Mouse (Mus musculus) heart, postnatal 25 days (tissue): ENCODE measurements around the gene Mrpl12. TPM values are rescaled to one million over a fixed set of nuclear protein-coding genes. Genes with fewer than 3 reads are reported as not detected.
"Not testable (repeated sequence)": the region's sequence is repeated elsewhere in the genome, so short reads cannot be mapped to it uniquely, and the experiment has no call there.

Experiments used
- DNase-seq: peaks from one replicate; pipeline ENCODE4 v3.0.0; 2022; ENCODE audit warnings: low spot score
- intact Hi-C: fragments of 180-260 bp; cut with DNase I; formaldehyde crosslinking; loops from one replicate; pipeline ENCODE4 v1.15.1; 2025
- total RNA-seq, 2 experiments: library from RNA; stranded (reverse); gene quantifications; 2 replicates each; pipeline ENCODE4 v1.2.3; 2021

Gene Mrpl12
- total RNA-seq, 2 experiments from 2014 or later: 253 to 263 TPM

DNA sequence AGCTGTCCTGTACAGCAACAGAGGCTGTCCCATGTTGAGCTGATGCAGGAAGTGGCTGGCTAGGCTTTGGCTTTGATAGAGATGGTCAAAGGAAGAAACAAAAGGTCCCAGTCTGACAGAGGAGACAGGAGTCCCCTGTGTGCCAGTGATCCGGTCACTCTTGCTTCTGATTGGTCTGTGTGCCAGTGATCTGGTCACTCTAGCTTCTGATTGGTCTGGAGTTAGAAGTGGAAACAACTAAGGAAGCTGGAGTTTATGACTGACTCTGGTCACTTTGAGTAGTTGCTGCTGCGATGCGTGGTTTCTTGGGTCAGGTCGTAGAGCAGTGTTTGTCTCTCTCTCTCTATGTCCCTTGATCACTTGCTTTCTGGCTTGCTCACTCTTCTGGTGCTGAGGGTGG, 17.3 kb downstream of the Mrpl12 start:
- intact Hi-C loops: no loop called here

DNA sequence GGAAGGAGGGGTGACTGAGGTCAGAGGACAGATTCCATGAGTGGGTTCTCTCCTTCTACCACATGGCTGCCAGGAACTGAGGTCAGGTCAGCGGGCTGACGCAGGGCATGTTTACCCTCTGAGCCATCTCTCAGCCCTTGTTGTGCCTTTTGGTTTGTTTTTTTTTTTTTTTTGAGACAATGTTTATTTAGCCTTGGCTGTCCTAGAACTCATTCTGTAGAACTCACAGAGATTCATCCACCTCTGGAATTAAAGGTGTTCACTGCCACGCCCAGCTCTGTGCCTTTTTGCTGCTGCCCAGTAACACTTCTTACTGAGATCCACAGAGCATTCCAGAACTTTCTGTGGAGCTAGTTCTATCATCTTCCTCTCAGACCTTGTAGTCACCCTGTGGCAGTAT, 21.2 kb downstream of the Mrpl12 start:
- intact Hi-C loops: no loop called here
- DNase-seq: no peak

More for the DNA sequence above, 17.3 kb downstream of the Mrpl12 start:
- no peak for DNase-seq

DNA sequence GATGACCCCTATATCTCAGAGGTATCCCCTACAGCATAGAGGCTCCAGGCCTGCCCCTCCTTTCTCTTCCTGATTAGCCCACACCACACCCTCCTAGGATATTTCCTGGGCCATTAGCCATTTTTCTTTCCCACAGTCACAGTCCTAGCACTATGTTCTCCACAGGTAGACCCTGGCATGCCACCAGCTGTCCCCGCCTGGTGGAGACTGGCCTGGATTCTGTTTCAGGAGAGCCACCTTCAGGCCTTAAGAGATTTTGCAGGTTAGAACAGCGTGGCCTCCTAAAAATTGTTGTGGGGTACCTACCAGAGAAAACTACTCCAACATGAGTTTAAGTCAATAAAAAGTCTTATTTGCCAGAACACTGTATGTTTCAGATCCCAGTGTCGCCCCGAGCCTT, 22.5 kb downstream of the Mrpl12 start:
- no peak for DNase-seq
- intact Hi-C loops: no loop called here

DNA sequence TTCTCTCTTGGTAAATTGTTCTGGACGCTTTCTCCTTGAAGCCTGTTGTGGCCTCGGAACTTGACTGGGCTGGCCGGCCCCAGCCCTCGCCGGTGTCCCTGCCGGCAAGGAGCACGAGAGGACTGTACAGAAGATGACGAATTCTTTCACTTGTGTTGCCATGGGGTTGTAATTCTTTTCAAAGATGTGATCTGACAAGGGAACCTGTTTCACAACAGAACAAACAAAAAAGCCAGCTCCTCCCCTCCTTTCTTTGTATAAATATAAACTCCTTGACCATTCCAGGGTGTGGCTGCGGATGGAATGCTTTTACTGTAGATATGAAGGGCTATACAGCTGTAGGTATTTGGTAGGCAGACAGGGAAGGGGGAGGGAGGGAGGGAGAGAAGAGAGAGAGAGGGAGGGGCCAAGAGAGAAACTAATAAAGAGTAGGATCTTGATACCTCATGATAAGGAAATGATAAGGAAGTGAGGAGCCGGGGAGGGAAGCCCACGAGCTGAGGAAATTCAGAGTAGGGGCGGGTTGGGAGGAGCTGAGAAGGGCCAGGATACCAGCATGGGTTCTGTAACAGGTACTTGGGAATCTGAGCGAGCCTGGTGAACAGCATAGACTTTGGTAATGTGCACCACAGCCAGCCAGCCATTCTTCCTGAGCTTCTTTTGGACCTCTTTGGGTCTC, 23.3 kb downstream of the Mrpl12 start:
- no peak for DNase-seq

DNA sequence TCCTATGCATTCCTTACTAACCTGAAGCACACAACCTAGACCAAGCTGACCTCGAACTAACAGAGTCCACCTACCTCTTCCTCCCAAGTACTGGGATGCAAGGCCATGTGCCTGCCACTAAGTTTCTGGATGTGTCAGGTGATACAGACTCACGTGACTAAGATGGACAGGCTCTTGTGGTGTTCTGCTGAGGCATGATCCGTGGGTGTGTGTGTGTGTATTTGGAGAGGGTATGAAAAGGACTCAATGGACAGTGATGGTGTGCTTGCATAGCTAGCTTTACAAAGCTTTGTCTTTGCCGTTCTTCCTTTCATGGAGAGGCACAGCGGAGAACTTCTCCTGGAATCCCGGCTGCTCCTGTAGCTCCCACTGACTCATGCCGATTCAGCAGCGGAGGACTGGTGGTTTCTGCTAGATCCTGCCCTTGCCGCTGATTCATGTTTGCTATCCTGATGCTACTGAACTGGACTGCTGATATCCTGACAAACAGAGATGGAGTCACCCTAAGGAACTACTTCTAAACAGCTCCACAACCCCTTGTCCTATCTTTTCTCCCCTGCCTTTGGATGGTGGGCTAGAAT, 24.0 kb downstream of the Mrpl12 start:
- intact Hi-C loops: loop anchor here (2.0 kb wide), 1 partner anchor 20 kb away; no protein-coding TSS in a partner anchor
- no peak for DNase-seq

More for the DNA sequence above, 23.3 kb downstream of the Mrpl12 start:
- intact Hi-C loops: loop anchor here (2.0 kb wide), 1 partner anchor 19 kb away; no protein-coding TSS in a partner anchor

DNA sequence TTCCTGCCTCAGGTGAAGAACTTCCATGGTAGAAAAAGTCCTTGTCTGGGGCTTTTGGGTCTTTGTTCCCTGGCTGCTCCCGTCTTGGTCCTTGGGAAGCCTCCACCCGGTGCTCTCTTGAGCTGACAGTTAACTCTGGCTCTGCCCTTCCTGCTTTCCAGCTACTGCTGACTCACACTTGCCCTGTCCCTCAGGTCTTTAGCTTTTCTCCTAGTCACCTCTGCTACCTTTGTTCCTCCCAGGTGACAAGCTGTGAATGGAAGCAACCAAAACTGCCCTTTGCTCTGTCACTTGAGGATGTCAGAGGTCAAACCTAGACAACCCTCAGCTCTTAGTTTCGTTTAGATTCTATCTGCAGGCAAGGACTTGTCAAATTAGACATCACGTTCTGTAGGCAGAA, 25.5 kb downstream of the Mrpl12 start:
- no peak for DNase-seq
- intact Hi-C loops: loop anchor here (2.0 to 10.0 kb wide), 2 partner anchors 21 to 205 kb away; partner anchors contain the start of genes Cenpx and Lrrc45

DNA sequence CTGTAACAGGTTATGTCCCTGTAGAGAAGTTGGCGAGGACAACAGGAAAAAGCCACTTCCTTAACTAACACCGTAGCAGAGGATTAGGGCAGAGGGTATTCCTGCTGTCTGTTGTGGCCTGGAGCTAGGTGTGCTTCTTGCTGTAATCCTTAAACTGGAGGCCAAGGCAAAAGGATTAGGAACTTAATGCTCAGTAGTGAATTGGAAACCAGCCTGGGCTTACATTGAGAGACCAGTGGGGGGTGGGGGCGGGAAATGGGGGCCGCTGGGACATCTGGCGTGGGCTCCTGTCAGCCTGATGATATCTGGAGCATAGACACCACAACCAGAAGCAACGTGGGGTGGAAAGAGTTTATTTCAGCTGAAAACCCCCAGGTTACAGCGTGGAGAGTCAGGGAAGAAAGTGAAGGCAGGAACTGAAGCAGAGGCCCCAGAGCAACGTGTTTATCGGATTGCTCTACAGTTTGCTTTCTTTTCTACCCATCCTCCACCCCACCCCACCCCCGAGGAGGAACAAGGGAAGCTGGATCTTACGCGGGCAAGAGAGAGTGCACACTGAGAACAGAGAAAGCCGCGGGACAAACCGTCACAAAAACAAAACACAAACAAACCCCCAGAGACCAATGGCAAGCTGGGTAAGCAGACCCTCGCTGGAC, 26.1 kb downstream of the Mrpl12 start:
- DNase-seq: no peak
- intact Hi-C loops: loop anchor here (10.0 kb wide), 1 partner anchor 204 kb away; the partner anchor contains the start of genes Cenpx and Lrrc45

DNA sequence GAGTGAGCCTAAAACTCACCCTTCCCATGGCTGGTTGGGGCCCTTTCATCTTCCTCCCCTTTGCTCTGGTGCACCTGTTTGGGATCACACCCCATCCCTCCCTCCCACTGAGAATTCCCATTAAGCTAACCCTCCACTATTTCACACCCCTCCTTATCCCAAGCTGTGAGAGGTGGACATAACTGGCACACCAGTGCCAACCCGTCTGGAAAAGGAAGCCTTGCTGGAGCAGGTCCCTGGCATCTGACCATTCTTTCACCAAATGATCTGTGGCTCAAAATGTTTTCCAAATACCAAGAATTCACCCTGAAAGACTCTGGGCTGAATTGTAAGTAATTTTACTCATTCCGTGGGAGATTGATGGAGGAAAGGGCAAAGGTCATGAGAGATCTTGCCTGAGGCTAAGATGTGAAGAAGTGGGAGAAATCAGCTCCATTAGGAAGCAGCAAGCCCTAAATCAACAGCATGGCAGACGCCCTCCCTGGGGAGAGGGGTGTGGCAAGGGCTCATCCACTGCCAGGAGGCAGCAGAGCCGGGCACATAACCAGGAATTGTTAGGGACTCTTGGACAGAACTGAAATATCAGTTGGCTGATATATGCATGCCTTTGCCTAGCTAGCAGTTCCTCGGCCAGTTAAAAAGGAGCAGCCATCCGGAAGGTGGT, 28.5 kb downstream of the Mrpl12 start:
- DNase-seq: no peak
- intact Hi-C loops: loop anchor here (10.0 kb wide), 1 partner anchor 202 kb away; the partner anchor contains the start of genes Cenpx and Lrrc45

DNA sequence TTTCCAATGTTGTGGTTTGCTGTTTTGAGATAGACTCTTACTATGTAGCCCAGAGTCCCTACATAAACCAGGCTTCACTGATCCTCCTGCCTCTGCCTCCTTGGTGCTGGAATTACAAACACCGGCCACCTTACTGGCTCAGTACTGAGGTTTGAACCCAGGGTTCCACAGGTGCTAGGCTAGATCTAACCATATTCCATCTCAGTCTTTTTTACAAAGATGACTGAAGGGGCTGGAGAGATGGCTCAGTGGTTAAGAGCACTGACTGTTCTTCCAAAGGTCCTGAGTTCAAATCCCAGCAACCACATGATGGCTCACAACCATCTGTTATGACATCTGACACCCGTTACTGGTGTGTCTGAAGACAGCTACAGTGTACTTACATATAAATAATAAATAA, 29.8 kb downstream of the Mrpl12 start:
- DNase-seq: not testable (repeated sequence)
- intact Hi-C loops: loop anchor here (2.0 to 10.0 kb wide), 2 partner anchors 99 to 201 kb away; partner anchors contain the start of genes Cenpx and Lrrc45

DNA sequence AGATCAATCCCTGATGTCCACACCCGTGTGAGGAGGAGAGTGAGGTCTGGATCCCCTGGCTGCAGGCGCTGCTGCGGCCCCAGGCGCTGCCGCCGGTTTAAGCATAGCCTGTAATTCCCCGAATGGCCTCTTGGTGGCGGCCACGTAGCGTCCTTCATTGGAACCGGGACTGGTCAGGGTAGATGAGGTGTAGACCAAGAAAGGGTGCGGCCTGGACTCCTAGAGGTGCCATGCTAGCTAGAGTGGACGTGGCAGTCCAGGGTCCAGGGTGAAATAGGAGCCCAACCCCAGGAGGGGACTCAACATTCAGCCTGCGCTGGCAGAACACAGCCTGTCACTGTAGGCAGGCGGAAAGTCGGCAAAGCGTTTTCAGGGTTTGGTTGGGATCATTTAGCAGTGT, 31.2 kb downstream of the Mrpl12 start:
- intact Hi-C loops: loop anchor here (2.0 to 10.0 kb wide), 3 partner anchors 61 to 199 kb away; partner anchors contain the start of genes Cenpx and Lrrc45
- DNase-seq: peak; percentile 71

DNA sequence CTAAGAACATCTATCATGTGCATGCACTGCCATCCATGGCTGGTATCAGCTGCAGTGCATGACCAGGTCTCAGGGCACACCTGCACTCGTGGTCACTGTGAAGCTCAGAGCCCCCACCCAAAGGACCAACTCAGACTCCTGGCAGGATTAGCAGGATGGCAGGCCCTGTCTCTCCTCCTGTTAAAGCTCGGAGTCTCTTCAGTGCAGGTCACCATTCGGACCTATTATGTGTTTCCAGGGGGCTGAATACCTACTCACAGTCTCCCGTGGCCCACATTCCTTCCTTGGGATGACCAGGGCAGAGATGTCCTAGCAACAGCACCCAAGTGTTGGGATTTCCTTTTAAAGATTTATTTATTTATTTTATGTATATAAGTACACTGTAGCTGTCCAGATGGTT, 32.7 kb downstream of the Mrpl12 start:
- no peak for DNase-seq
- intact Hi-C loops: loop anchor here (2.0 to 10.0 kb wide), 2 partner anchors 60 to 198 kb away; partner anchors contain the start of genes Cenpx and Lrrc45

DNA sequence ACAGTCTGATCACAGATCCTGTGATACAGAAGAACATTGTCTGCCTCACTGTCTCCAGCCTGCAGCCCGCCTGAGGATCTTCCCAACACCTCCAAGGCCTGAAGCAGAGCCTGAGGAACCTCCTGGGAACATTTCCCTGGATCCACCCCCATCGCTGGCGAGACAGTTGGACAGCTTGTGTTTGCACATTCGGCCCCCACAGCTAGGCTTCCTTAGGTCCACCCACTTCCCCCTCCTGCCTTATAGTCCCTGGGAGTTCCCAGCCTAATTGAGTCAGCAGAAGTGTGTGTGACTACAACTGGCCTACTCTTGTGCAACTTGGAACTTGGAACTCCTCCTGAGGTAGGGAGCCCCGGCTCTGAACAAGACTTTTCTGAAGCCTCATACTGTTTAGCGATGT, 33.6 kb downstream of the Mrpl12 start:
- DNase-seq: peak; percentile 64
- intact Hi-C loops: loop anchor here (10.0 kb wide), 1 partner anchor 197 kb away; the partner anchor contains the start of genes Cenpx and Lrrc45

DNA sequence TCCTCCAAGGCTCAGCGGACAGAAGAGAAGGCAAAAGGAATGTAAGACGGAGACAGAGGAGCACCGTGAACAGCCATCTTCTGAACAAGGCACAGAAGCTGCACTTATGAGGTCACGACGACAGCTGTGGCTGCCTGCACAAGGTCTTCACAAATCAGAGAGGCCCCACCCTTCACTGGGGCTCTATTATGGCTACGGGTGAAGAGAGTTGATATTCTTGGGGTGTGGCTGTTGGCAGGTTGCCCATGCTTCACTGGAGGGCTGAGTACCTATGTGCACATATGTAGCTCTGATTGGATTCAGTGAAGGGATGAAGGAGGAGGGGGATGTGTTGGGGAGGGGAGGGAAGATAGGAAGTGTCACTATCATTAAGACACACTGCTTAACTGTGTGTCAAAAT, 34.1 kb downstream of the Mrpl12 start:
- intact Hi-C loops: loop anchor here (10.0 kb wide), 1 partner anchor 196 kb away; the partner anchor contains the start of genes Cenpx and Lrrc45

DNA sequence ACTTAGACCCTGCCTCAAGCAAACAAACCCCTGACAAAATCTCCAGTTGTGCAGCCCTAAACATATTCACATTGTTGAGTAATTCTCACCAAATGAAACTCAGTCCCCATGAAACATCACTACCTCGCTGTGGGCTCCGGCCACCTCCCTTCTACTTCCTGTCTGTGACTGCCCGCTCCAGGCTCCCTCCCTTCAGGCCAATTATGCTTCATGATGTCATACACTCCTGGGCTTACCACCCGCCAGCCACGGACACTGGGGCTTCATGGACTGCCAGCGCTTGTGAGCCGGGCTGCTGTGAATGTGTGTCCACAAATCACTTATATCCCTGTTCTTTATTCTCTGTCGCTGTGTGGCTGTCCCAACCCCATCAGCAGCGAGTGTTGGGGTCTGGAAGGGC, 35.3 kb downstream of the Mrpl12 start:
- peak; percentile 72 for DNase-seq
- intact Hi-C loops: loop anchor here (10.0 kb wide), 1 partner anchor 195 kb away; the partner anchor contains the start of genes Cenpx and Lrrc45

More for the DNA sequence above, 34.1 kb downstream of the Mrpl12 start:
- DNase-seq: no peak

DNA sequence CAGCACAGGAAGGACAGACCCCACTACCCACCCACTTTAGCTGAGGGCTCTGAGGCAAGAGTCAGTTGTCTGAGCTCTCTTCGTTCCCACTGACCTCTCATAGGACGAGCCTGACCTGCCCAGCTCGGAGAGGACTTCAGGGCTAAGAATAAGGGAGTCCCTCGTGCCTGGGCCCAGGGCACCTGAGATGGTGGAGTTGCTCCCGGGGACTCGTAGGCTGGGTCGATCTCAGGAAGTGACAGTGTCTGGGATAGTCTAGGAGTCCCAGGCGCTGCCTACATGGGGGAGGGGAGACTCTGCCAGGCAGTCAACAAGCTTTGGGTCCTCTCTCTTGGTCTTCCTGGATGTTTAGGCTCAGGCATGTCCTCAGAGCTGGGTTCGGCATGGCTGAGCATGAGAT, 36.1 kb downstream of the Mrpl12 start:
- DNase-seq: no peak
- intact Hi-C loops: no loop called here

DNA sequence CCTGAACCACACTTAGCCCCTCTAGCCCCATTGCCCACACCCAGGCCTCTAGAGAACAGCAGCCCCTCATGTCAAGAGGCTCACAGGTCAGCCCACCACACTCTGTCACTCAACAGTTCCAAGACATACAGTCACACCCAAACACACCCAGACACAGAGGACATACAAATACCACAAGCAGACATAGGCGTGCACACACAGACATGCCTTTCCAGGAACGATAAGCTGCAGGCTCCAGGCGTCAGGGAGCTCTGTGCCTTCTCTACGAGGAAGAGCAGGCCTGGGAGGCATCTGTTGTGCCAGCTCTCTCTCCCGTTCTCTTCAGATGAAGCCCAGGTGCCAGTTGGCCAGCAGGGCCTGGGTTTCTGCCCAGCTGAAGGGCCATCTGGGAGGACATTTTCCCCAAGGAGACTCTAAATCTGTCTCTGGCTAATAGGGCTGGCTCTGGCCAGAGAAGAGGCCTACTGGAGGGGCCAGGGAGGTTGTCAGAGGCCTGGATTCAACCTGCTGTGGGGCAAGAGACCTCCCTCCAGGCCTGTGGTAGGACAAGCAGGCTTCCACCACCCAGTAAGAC, 36.6 kb downstream of the Mrpl12 start:
- intact Hi-C loops: loop anchor here (1.0 kb wide), 1 partner anchor 17 kb away; no protein-coding TSS in a partner anchor
- DNase-seq: peak; percentile 38

DNA sequence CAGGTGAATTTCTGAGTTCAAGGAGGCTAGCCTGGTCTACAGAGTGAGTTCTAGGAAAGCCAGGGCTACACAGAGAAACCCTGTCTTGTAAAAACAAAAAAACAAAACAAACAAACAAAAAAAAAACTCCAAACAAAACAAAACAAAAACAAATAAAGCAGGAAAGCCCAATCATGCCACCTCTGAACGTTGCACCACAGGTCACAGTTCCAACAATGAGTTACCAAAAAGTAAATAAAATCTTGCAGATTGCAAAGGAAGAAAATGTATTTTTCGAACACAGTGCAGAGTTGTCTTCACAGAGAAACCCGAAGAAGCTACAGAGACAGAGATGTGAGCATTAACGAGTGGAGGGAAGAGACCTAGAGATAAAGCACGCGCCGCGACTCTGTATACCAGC, 38.2 kb downstream of the Mrpl12 start:
- intact Hi-C loops: no loop called here

DNA sequence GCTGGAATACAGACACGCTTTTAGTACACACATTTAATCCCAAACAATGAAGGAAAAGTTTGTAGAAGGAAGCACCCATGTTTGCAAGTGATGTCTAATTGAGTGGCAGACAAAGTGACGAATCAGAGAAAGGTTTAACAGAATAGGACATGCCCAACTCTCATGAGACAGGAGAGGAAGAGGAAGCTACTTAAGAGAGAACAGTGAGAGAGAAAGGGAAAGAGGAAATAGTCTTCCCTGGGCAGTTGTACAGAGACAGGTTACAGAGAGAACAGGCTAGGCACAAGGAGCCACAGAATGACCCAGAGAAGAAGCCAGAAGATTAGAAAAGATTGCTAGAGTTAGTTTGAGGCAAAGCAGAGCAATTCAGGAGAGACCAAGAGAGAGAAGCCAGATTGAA, 41.5 kb downstream of the Mrpl12 start:
- DNase-seq: no peak
- intact Hi-C loops: no loop called here

More for the DNA sequence above, 38.2 kb downstream of the Mrpl12 start:
- DNase-seq: no peak

DNA sequence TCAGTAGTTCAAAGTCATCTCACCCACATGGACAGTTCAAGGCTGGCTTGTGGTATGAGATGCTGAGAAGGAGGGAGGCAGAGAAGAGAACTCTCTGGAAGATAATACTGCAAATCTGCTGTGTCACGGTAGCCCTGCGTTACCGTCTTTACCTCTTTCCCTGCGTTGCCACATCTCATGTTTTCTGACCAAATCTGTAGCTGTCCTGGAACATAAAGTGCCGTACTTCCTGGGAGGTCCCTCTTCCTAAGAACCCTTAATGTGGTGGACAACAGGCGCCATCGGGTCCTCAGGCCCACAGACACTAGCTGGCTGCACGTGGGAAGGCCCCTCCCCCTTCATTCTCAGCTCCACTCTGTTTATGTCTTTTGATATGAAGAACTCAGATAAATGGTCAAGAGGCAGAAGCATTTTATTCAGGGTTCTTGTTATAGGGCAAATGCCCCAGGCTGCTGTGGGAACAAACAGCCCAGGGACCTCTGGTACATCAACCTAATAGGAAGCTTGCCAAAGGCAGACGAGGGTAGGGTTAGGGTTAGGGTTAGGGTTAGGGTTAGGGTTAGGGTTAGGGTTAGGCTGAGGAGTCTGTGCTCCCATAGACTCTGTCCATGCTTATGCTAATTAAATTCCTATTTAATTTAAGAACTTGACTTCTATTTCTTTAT, 43.4 kb downstream of the Mrpl12 start:
- intact Hi-C loops: no loop called here
- DNase-seq: no peak
